Mouse (Mus musculus): ENCODE results near the gene AL731706.1. TPM values are rescaled to one million over a fixed set of nuclear protein-coding genes. Genes with fewer than 3 reads are reported as not detected.

Gene AL731706.1
- polyA plus RNA-seq, 1 experiment from 2014 or later: 28.8 TPM

Other genes with a start within 250 kb of the AL731706.1 start
- gene Snap25, start 177.9 kb downstream of the AL731706.1 start, polyA plus RNA-seq (2014; fragmentation: Nextera tagmentation; extraction: Ambion mirVana): 56.7 and 66.8 TPM in 2 replicates
- 25.8 and 27.1 TPM in 2 replicates for gene AL731706.2, start 5.7 kb downstream of the AL731706.1 start, polyA plus RNA-seq (2014; fragmentation: Nextera tagmentation; extraction: Ambion mirVana)
- gene Slx4ip, start 171 bp downstream of the AL731706.1 start, polyA plus RNA-seq (2014; fragmentation: Nextera tagmentation; extraction: Ambion mirVana): 8.8 and 11.9 TPM in 2 replicates
- gene Mkks, start within 50 bp of the AL731706.1 start, polyA plus RNA-seq (2014; fragmentation: Nextera tagmentation; extraction: Ambion mirVana): 18.3 and 18.8 TPM in 2 replicates
- 21.3 and 22.1 TPM in 2 replicates for gene Jag1, start 225.3 kb upstream of the AL731706.1 start, polyA plus RNA-seq (2014; fragmentation: Nextera tagmentation; extraction: Ambion mirVana)

Measured in hindbrain, embryonic 11.5 days (tissue).